Mouse (Mus musculus): ENCODE measurements at regions not wholly inside any gene's neighbourhood (a gene's known extent, or its start where the extent isn't known, plus 50 kb on each side); places are given as distances from the start of the nearest gene placed in this dataset.

DNA sequence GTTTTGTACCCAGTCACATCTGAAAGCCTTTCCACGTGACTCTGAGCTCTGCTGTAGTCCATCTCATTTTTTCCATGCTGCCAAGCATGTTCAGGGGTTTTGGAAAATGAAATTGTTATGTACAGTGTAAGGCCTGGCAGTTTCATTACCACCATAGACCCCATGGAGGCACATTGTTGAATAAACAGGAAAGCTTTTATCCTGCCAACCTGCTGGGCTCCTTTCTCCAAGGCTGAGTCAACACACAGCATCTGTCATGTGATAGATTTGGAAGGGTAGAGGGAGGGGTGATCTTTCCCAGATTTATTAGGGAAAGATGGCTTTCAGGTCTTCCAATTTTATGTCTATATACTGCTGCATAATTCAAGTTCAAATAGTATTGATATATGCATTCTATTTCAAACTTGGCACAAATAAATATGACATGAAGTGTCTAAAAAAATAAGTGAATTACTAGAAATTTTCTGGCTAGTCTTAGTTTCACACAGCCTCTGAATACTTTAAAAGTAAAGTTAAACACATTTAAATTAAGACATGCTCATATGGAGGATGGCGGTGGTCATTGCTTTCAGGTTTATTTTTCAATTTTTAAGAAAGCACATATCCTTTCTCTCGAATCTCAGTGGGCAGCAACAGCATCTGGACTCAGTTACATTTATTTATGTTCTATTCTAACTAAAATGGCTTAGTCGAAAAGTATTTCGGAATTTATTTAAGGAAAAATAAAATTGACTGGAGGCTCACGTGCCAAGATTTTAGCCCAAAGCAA is 942.1 kb upstream of the Flrt2 start:
- DNase-seq (ENCODE audit: low spot score in 2 of 2) = no peak

DNA sequence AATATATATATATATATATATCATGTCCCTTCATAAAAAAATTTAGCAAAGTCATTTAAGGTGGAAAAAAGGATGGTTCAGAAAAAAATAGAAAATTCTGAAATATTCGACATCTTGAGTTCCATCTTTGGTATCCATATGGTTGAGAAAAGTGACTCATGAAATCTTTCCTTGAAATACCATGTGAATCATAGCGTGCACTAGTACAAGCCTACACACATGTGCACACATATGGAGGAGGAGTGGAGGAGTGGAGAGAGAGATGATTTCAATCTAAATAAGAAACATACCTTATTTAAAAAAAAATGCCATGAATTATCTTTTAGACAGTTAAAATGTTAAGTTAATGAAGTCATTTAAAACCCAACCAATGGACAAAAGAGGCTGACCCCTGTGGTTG is 936.3 kb upstream of the Flrt2 start:
- no peak for DNase-seq (ENCODE audit: low spot score in 2 of 2)

DNA sequence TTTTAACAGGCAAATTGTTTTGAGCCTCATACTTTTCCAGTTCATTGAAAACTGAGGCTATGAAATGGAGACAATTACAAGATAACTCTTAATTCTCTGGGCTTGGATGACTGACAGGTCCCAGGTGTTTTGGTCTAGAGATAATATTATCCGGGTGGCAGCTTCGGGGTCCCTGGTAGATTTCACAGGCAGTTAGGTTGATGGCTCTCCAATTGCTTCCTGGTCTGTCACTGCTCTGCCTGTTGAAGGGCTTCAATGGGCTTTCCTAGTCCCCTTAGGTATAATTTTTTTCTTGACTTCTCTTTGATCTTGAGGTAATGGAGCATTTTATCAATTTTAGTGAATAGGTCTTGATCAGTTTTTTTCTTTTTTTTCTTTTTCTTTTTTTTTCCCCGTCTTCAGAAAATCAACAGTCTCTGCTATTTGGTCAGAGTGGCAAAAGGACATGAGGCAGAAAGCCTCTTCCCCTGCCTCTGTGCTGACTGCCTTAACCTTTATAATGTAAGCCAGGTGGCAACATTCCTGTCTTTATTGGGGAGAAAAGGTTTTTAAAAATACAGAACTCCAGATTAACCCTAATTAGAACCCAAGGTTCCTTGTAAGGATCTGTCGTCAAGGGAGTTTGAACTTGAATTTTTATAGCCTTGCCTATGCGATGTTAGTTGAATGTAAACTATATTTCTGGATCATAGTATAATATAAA is 896.0 kb upstream of the Flrt2 start:
- no peak for DNase-seq (ENCODE audit: low spot score in 2 of 2)

GRCm38 (mm10) chr12:94804692-94805091 is 887.3 kb upstream of the Flrt2 start:
- DNase-seq (ENCODE audit: low spot score in 2 of 2) = no peak

DNA sequence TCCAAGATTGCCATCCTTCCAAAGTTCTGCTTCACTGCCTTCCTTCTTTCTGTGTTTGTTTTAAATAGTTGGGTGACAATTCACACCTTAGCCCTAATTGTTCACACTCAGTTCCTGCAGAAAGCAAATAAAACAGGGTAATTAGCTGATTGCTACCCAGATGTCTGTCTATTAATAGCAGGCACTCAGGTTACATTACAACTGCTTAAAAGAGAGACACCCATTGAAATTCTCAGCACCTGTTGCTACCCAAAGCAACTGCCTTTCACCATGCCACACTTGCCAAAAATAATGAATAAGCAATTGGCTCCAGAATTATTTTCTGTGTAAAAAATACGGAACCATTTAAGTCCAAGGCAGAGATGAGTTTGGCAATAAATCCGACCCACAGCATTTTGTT is 860.6 kb upstream of the Flrt2 start:
- no peak for DNase-seq (ENCODE audit: low spot score in 2 of 2)

DNA sequence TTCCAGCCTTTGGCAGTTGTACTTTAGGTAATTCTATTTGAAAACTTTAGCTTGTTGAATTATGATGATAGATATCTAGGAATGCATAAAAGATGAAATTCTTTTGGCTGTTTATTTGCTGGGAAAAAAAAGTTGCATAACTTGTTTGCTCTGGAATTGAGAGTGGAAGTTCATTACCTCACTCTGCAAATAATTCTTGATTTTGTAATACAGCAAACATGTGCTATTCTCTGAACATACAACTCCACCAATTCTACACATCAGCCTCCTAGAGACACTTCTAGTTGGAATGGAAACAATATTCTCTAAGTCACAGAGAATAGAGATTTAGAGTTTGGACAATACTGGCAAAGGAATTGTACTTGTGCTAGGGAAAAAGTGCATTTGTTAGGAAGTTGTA is 829.3 kb upstream of the Flrt2 start:
- DNase-seq (ENCODE audit: low spot score in 2 of 2) = no peak

DNA sequence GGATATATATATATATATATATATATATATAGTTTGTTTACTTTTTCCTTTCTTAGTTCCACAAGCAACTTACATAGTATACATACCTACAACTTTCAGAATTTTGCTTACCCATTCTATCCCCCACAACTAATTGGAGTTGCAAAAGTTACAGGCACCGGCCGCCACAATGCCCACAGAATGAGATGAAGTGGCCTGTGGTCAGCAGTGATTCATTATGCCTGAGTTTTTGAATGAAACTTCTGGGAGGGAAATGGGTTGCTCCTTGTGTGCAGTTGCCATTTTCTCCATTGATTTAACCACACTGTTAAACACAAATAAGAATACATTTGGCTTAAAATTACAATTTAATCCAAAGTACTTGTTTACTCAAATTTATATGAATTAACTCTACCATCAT is 781.2 kb upstream of the Flrt2 start:
- DNase-seq (ENCODE audit: low spot score in 2 of 2) = no peak

- DNase-seq (ENCODE audit: low spot score in 2 of 2) = no peak
Measured at GRCm38 (mm10) chr12:94943067-94943466, 749.0 kb upstream of the Flrt2 start.
